Mouse (Mus musculus): Measurements from ENCODE around the gene Catsper3. TPM values are rescaled to one million over a fixed set of nuclear protein-coding genes. Genes with fewer than 3 reads are reported as not detected.

The Catsper3 gene
- not detected in 2 replicates for polyA plus RNA-seq (2014; fragmentation: Nextera tagmentation; extraction: Ambion mirVana)

DNA sequence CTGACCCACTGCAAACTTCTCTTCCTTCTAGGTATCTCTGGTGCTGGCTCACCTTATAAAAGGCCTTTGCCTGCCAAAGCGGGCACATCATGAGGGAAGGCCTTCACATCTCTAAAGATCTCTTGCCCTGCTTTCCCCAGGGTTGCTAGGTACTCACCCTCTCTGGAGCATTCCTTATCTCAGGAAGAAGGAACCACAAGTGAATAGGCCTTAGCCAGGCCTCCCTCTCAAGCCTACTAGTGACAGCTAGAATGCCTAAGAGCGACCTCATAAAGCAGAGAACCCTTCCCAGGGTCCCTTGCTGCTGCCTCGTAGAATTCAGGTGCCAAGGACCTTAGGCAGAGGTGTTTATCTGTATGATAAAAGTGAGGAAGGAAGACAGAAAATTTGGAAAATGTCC is at the start of gene Catsper3:
Gene Catsper3, plus strand, starts transcription at position 301 of the 400 bp plus-strand sequence.
- ATAC-seq (ENCODE audit: low read depth): no peak
- 85% methylated on average over 3 of the region's 3 CpGs for WGBS

DNA sequence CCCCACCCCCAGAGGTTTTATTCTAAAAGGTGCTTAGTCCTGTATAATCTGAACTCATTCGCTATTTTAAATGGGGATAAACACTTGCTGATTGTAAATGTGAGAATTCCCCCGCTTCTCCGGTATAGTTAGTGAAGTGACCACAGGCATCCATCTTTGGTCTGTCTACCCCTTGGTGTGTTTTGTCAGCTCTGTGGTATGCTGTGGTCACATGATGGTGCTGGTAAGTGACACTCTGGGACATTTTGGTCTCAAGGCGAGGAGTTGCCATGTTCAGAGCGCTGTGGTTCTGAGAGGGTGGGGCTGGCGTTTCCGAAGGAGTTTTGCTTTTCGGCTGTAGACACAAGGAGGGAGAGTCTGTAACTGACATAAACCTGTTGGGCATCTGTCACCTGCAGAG is 46.5 kb upstream of the Catsper3 start:
- Histone ChIP-seq H3K9me3 (ENCODE audit: control insufficient read depth, low read length) (no peaks in the 10 kb centered on the region), H3K36me3 (ENCODE audit: control insufficient read depth, insufficient read depth, low read length) (no peaks in the 10 kb centered on the region), H3K27ac (replicated peaks; ENCODE audit: low read depth, low read length) (no peak overlapping the region), H3K4me1 (ENCODE audit: control insufficient read depth, insufficient read depth, low read length) (no peaks in the 10 kb centered on the region), H3K4me2 (ENCODE audit: low read depth, low read length) (no peak overlapping the region), H3K9ac (ENCODE audit: low read depth, low read length) (no peak overlapping the region), H3K27me3 (replicated peaks; ENCODE audit: control insufficient read depth, insufficient read depth, low read length) (no peaks in the 10 kb centered on the region), H3K4me3 (ENCODE audit: low read depth, low read length) (no peak overlapping the region)
- DNase-seq (ENCODE audit: low spot score) (no peak), ATAC-seq (ENCODE audit: low read depth) (no peak)
- WGBS: 88% methylated on average over 8 of the region's 8 CpGs

More for the DNA sequence above, at the start of gene Catsper3:
- H3K4me1 ChIP-seq (ENCODE audit: control insufficient read depth, insufficient read depth, low read length): no peaks in the 10 kb centered on the region
- no peaks in the 10 kb centered on the region for H3K36me3 ChIP-seq (ENCODE audit: control insufficient read depth, insufficient read depth, low read length)
- H3K27ac ChIP-seq (replicated peaks; ENCODE audit: low read depth, low read length): no peak within 1 kb of the TSS
- no peaks in the 10 kb centered on the region for H3K9me3 ChIP-seq (ENCODE audit: control insufficient read depth, low read length)
- H3K9ac ChIP-seq (ENCODE audit: low read depth, low read length): no peak within 1 kb of the TSS
- no peak within 1 kb of the TSS for H3K4me3 ChIP-seq (ENCODE audit: low read depth, low read length)
- H3K27me3 ChIP-seq (replicated peaks; ENCODE audit: control insufficient read depth, insufficient read depth, low read length): no peaks in the 10 kb centered on the region
- no peak within 1 kb of the TSS for H3K4me2 ChIP-seq (ENCODE audit: low read depth, low read length)
- no peak for DNase-seq (ENCODE audit: low spot score)

GRCm38 (mm10) chr13:55742306-55742705 is 42.1 kb upstream of the Catsper3 start:
- DNase-seq (ENCODE audit: low spot score) (no peak), ATAC-seq (ENCODE audit: low read depth) (no peak)
- Histone ChIP-seq H3K9me3 (ENCODE audit: control insufficient read depth, low read length) (no peaks in the 10 kb centered on the region), H3K27me3 (replicated peaks; ENCODE audit: control insufficient read depth, insufficient read depth, low read length) (no peaks in the 10 kb centered on the region), H3K9ac (ENCODE audit: low read depth, low read length) (no peak overlapping the region), H3K36me3 (ENCODE audit: control insufficient read depth, insufficient read depth, low read length) (no peaks in the 10 kb centered on the region), H3K4me2 (ENCODE audit: low read depth, low read length) (no peak overlapping the region), H3K4me1 (ENCODE audit: control insufficient read depth, insufficient read depth, low read length) (no peaks in the 10 kb centered on the region), H3K4me3 (ENCODE audit: low read depth, low read length) (no peak overlapping the region), H3K27ac (replicated peaks; ENCODE audit: low read depth, low read length) (no peak overlapping the region)
- 65% methylated on average over 8 of the region's 8 CpGs for WGBS

DNA sequence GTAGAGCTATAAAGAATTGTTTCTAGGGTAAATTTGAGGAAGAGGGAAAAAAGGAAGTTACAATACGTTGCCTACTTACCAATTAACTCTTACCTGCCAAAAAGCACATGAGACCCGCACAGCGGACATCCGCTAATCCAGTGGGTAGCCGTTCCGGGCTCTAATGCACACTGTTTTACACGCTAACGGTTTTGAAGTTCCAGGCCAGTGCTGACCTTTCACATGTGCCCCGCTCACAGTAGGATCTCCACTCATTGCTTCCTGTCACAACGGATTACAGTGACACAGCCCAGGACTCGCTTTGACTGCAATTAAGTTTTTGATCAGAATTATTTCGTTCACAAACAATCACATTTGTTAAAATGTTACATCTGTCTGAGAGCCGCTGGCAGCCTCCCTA is 30.0 kb upstream of the Catsper3 start:
- Histone ChIP-seq H3K27me3 (replicated peaks; ENCODE audit: control insufficient read depth, insufficient read depth, low read length) (no peaks in the 10 kb centered on the region), H3K4me1 (ENCODE audit: control insufficient read depth, insufficient read depth, low read length) (peaks cover 9% of the 10 kb centered on the region; the same call in 1 of the 2 replicates), H3K4me2 (ENCODE audit: low read depth, low read length) (no peak overlapping the region), H3K27ac (replicated peaks; ENCODE audit: low read depth, low read length) (no peak overlapping the region), H3K9me3 (ENCODE audit: control insufficient read depth, low read length) (no peaks in the 10 kb centered on the region), H3K9ac (ENCODE audit: low read depth, low read length) (no peak overlapping the region), H3K4me3 (ENCODE audit: low read depth, low read length) (no peak overlapping the region), H3K36me3 (ENCODE audit: control insufficient read depth, insufficient read depth, low read length) (no peaks in the 10 kb centered on the region)
- 50% methylated on average over 13 of the region's 13 CpGs for WGBS
- DNase-seq (ENCODE audit: low spot score) (no peak), ATAC-seq (ENCODE audit: low read depth) (no peak)

- Histone ChIP-seq H3K36me3 (ENCODE audit: control insufficient read depth, insufficient read depth, low read length) (no peaks in the 10 kb centered on the region), H3K4me2 (ENCODE audit: low read depth, low read length) (peak overlapping the region; percentile 39), H3K27ac (replicated peaks; ENCODE audit: low read depth, low read length) (peak overlapping the region; percentile 4; the same call in 1 of the 2 replicates), H3K4me1 (ENCODE audit: control insufficient read depth, insufficient read depth, low read length) (peaks cover 18% of the 10 kb centered on the region), H3K4me3 (ENCODE audit: low read depth, low read length) (no peak overlapping the region), H3K9me3 (ENCODE audit: control insufficient read depth, low read length) (no peaks in the 10 kb centered on the region), H3K27me3 (replicated peaks; ENCODE audit: control insufficient read depth, insufficient read depth, low read length) (no peaks in the 10 kb centered on the region), H3K9ac (ENCODE audit: low read depth, low read length) (peak overlapping the region; percentile 40)
- peak; percentile 54; the same call in 1 of the 2 replicates for ATAC-seq (ENCODE audit: low read depth)
- WGBS: 25% methylated on average over 8 of the region's 8 CpGs
- peak; percentile 48 for DNase-seq (ENCODE audit: low spot score)
These were observed 27.6 kb upstream of the Catsper3 start for GRCm38 (mm10) chr13:55756789-55757188.

DNA sequence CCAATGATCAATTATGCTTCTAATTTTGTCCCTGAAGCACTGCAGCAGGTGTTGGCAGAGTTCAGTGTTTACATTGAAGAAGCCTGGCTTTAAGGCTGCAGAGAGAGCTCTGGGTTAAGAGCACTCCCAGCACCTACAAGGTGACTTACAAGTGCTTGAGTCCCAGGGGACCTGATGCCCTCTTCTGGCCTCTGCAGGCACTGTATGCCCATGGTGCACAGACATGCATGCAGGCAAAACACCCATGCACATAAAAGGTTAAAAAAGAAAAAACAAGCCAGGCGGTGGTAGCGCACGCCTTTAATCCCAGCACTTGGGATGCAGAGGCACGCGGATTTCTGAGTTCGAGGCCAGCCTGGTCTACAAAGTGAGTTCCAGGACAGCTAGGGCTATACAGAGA is 26.7 kb upstream of the Catsper3 start:
- H3K9ac ChIP-seq (ENCODE audit: low read depth, low read length): no peak overlapping the region
- H3K36me3 ChIP-seq (ENCODE audit: control insufficient read depth, insufficient read depth, low read length): no peaks in the 10 kb centered on the region
- H3K4me1 ChIP-seq (ENCODE audit: control insufficient read depth, insufficient read depth, low read length): peaks cover 20% of the 10 kb centered on the region
- H3K4me3 ChIP-seq (ENCODE audit: low read depth, low read length): no peak overlapping the region
- no peaks in the 10 kb centered on the region for H3K9me3 ChIP-seq (ENCODE audit: control insufficient read depth, low read length)
- WGBS: 80% methylated on average over 6 of the region's 6 CpGs
- H3K27me3 ChIP-seq (replicated peaks; ENCODE audit: control insufficient read depth, insufficient read depth, low read length): no peaks in the 10 kb centered on the region
- H3K4me2 ChIP-seq (ENCODE audit: low read depth, low read length): no peak overlapping the region
- DNase-seq (ENCODE audit: low spot score) (peak; percentile 60), ATAC-seq (ENCODE audit: low read depth) (no peak)
- no peak overlapping the region for H3K27ac ChIP-seq (replicated peaks; ENCODE audit: low read depth, low read length)

DNA sequence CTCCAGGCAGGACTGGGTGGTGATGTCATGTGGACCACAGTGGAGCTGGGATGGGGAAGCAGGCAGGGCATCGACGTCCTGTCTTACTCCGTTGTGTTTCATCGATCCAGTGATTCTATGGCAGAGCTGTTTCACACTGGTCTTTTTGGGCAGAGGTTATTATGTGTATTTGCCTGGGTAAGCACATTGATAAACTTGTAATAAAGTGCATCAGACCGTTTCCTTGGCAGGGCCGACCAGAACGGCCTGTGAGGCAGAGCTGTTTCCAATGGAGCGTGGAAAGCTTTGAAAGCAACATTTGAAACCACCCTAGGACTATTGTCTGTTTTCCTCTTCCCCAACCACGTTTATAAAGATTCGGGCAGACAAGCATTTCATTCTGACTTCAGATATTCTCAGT is 23.8 kb upstream of the Catsper3 start:
- H3K27ac ChIP-seq (replicated peaks; ENCODE audit: low read depth, low read length): peak overlapping the region; percentile 59
- peaks cover 20% of the 10 kb centered on the region for H3K4me1 ChIP-seq (ENCODE audit: control insufficient read depth, insufficient read depth, low read length)
- H3K4me2 ChIP-seq (ENCODE audit: low read depth, low read length): peak overlapping the region; percentile 10; the same call in 1 of the 2 replicates

DNA sequence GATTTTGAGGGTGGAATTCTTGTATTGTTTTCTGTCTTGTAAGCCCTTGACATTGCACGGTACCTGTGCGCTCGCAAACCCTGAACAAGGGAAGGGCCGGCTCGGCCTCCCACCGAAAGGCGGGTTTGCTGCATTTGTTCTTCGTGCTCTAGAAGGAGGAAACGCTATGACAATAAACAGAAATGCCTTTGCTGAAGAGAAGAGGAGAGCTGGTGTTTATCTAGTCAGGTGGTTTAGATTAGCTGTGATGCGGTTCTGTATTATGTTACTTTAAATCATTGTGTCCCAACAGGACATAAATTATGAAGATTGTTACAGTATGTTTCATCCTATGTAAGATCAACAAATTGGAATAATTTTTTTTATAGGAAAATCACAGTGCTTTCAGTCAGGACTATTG is 22.9 kb upstream of the Catsper3 start:
- Histone ChIP-seq H3K27me3 (replicated peaks; ENCODE audit: control insufficient read depth, insufficient read depth, low read length) (no peaks in the 10 kb centered on the region), H3K9ac (ENCODE audit: low read depth, low read length) (no peak overlapping the region), H3K4me1 (ENCODE audit: control insufficient read depth, insufficient read depth, low read length) (peaks cover 20% of the 10 kb centered on the region), H3K9me3 (ENCODE audit: control insufficient read depth, low read length) (no peaks in the 10 kb centered on the region), H3K36me3 (ENCODE audit: control insufficient read depth, insufficient read depth, low read length) (no peaks in the 10 kb centered on the region), H3K27ac (replicated peaks; ENCODE audit: low read depth, low read length) (peak overlapping the region; percentile 59), H3K4me3 (ENCODE audit: low read depth, low read length) (no peak overlapping the region), H3K4me2 (ENCODE audit: low read depth, low read length) (peak overlapping the region; percentile 10; the same call in 1 of the 2 replicates)
- WGBS: 44% methylated on average over 10 of the region's 10 CpGs
- DNase-seq (ENCODE audit: low spot score): no peak
- peak; percentile 9; the same call in 1 of the 2 replicates for ATAC-seq (ENCODE audit: low read depth)

More for the DNA sequence above, 23.8 kb upstream of the Catsper3 start:
- WGBS: 51% methylated on average over 10 of the region's 10 CpGs
- Histone ChIP-seq H3K27me3 (replicated peaks; ENCODE audit: control insufficient read depth, insufficient read depth, low read length) (no peaks in the 10 kb centered on the region), H3K9me3 (ENCODE audit: control insufficient read depth, low read length) (no peaks in the 10 kb centered on the region), H3K36me3 (ENCODE audit: control insufficient read depth, insufficient read depth, low read length) (no peaks in the 10 kb centered on the region), H3K9ac (ENCODE audit: low read depth, low read length) (peak overlapping the region; percentile 44; the same call in 1 of the 2 replicates), H3K4me3 (ENCODE audit: low read depth, low read length) (no peak overlapping the region)
- DNase-seq (ENCODE audit: low spot score): no peak
- no peak for ATAC-seq (ENCODE audit: low read depth)

DNA sequence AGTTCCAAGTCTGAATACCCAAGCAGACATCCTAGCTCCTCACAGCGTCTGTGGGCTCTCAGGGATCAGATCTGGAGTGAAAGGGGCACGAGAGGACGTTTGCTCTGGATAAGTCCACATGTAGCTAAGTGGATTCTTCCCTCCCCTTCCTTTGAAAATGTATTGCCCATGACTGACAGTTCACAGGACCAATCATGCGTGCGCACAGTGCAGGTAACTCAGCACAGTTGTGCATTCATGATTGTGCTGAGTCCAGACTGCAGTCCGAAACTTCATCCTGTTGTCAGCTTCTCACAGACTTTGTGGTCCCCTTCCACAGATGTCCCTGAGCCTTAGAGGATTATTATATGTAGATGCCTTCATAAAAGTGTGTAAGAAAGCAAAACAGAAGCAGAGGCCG is 10.0 kb upstream of the Catsper3 start:
- Histone ChIP-seq H3K9ac (ENCODE audit: low read depth, low read length) (no peak overlapping the region), H3K4me3 (ENCODE audit: low read depth, low read length) (no peak overlapping the region), H3K27me3 (replicated peaks; ENCODE audit: control insufficient read depth, insufficient read depth, low read length) (no peaks in the 10 kb centered on the region), H3K4me1 (ENCODE audit: control insufficient read depth, insufficient read depth, low read length) (no peaks in the 10 kb centered on the region), H3K27ac (replicated peaks; ENCODE audit: low read depth, low read length) (no peak overlapping the region), H3K4me2 (ENCODE audit: low read depth, low read length) (no peak overlapping the region), H3K9me3 (ENCODE audit: control insufficient read depth, low read length) (no peaks in the 10 kb centered on the region), H3K36me3 (ENCODE audit: control insufficient read depth, insufficient read depth, low read length) (no peaks in the 10 kb centered on the region)
- no peak for ATAC-seq (ENCODE audit: low read depth)
- WGBS: 74% methylated on average over 7 of the region's 7 CpGs
- no peak for DNase-seq (ENCODE audit: low spot score)

Data from embryonic facial prominence, embryonic 14.5 days (tissue).